Mouse (Mus musculus): ENCODE measurements at regions not wholly inside any gene's neighbourhood (a gene's known extent, or its start where the extent isn't known, plus 50 kb on each side); places are given as distances from the start of the nearest gene placed in this dataset.

- in situ Hi-C loops (cut with MboI; ENCODE audit: unreplicated experiment in 2 of 2) = loop anchor here (10.0 to 25.0 kb wide), 2 partner anchors 1681 to 1984 kb away; no protein-coding TSS in a partner anchor
Measured at GRCm38 (mm10) chr11:64895804-64896466, 82.9 kb upstream of the Elac2 start.

DNA sequence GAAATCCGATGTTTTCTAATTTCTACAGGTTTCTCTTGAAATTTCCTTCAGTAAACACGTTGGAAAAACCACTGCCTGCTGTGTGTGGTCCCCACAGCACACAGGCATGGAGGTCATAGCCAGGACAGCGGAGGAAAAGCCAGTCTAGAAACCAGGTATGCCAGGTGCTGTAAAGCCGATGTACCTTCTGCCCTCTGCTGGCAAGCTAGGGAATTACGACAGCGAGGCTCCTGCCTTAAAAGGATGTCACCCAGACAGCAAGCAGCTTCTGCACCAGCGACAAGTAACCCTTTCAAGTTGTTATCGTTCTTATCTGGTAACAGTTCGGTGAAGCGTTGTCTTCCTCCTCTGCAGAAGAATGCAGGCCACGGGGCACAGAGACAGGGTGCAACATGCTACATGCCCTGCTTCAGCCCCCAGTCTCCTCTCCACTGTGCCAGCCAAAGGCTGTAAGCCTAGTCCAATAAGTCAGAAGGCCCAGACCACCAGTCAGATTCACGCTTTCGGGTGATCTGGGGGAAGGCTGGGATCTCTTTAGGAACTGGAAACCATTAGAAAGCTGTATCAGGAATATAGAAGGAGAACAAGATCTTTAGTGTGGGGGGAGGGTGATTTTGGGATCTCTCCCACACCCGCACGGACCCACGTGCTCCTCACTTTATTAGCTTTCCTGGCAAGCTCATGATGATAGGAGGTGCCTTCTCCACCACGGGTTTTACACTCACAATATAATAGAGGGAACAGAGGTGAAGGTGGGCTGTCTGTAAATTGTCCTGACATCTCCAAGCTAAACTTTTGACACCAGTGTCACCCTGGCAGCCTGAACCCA is 79.9 kb upstream of the Elac2 start:
- in situ Hi-C loops (cut with MboI; ENCODE audit: unreplicated experiment in 2 of 2) = loop anchor here (10.0 to 25.0 kb wide), 2 partner anchors 1684 to 1987 kb away; no protein-coding TSS in a partner anchor

GRCm38 (mm10) chr11:64899587-64900278 is 79.1 kb upstream of the Elac2 start:
- in situ Hi-C loops (cut with MboI; ENCODE audit: unreplicated experiment in 2 of 2) = loop anchor here (10.0 to 25.0 kb wide), 2 partner anchors 1685 to 1987 kb away; no protein-coding TSS in a partner anchor

GRCm38 (mm10) chr11:64916783-64917182 is 62.1 kb upstream of the Elac2 start:
- in situ Hi-C loops (cut with MboI; ENCODE audit: unreplicated experiment in 2 of 2) = no loop called here

GRCm38 (mm10) chr11:64917301-64917700 is 61.5 kb upstream of the Elac2 start:
- in situ Hi-C loops (cut with MboI; ENCODE audit: unreplicated experiment in 2 of 2) = no loop called here

DNA sequence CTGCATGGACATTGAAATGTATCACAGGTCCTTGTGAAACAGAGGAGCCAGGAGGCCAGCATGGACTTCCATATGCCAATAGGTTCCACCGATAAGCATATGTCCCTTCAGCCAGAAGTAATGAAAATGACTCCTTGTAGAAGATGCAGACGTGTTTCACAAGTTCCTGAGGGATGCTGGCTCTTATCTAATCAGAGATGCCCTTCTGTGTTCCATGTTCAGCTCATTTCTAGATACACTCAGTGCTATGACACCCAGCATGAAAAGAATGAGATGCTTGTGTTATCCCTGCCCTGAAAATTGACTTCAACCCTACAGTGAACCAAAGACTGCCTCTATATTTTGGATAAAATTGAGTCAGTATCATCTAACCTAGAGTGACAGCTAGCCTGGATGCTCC is 53.8 kb upstream of the Elac2 start:
- in situ Hi-C loops (cut with MboI; ENCODE audit: unreplicated experiment in 2 of 2) = no loop called here

DNA sequence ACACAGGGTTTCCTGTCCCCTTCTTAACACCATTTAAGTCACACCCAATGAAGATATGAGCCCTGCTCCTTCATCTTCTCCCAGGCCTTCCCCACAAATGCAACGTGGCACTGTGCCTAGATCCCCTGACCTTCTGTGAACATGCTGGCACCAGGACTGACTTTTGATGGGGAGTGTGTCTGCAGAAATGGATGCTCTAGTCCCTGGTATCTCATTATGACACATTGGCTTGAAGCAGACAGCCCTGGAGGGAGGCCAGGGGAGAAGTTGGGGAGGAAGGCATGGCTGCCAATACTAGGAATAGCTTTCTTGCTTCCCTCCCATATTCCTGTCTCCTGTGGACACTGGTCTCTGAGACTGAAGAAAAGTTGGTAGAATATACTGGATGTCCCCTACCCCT is 52.9 kb upstream of the Elac2 start:
- in situ Hi-C loops (cut with MboI; ENCODE audit: unreplicated experiment in 2 of 2) = no loop called here
